ENCODE assay signal across 14 mouse cellular contexts in the genomic region with DNA sequence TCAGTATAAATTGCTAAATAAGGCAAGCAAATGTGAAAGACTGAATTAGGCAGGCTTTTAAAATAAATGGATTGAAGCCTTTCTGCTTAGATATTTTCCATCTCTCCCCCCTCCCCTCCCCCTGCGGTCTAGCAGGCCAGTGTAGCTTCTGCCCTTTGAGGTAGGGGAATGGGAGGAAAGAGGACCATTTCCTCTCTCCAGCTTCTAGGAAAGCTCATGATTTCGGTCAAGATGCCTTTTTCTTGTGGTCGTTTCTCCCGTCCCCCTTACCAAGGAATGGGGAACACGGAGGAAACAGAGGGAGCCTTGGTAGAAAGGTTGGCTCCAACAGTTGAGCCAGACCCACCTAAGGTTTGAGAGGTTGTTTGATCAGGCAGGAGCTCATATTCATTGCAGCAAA. TPM values are rescaled to one million over a fixed set of nuclear protein-coding genes. Genes with fewer than 3 reads are reported as not detected.
A peak's percentile ranks its signal among the peaks of the same experiment; 100 is the strongest.
DNase-seq lines count a peak whose midpoint lies in the region; ATAC-seq and TF ChIP-seq lines count a peak whose summit lies in the region.
"Had no signal": no experiment of that assay in that cellular context is flagged by ENCODE, and none has a peak within 500 bp of the region (broad histone marks: within the 10 kb centered on the region; RNA-seq: fewer than 3 reads in every experiment).

No protein-coding gene starts in this region.

- H3K4me3 ChIP-seq in embryonic facial prominence, embryonic 14.5 days (ENCODE audit: low read depth, low read length) = no peak overlapping the region
- peak overlapping the region; percentile 57 for H3K4me3 ChIP-seq in hindbrain, embryonic 16.5 days (ENCODE audit: low read length)
- H3K4me3 ChIP-seq: kidney, embryonic 15.5 days had no signal

- no peak for TF ChIP-seq POLR2A in brain, embryonic 14.5 days (IDR thresholded peaks at IDR 0.05; ENCODE audit: borderline replicate concordance, extremely low read depth, insufficient read depth, insufficient read length, poor library complexity, severe bottlenecking)

- no peak overlapping the region for H3K27ac ChIP-seq in embryonic facial prominence, embryonic 14.5 days (replicated peaks; ENCODE audit: low read depth, low read length)
- H3K27ac ChIP-seq in hindbrain, embryonic 16.5 days (ENCODE audit: low read depth, low read length) = peak overlapping the region; percentile 94
- H3K27ac ChIP-seq: kidney, embryonic 15.5 days had no signal

- no peak overlapping the region for H3K9ac ChIP-seq in embryonic facial prominence, embryonic 14.5 days (ENCODE audit: low read depth, low read length)
- peak overlapping the region; percentile 8 for H3K9ac ChIP-seq in hindbrain, embryonic 16.5 days (ENCODE audit: low read depth, low read length)
- H3K9ac ChIP-seq: kidney, embryonic 15.5 days had no signal

- no peak for ATAC-seq in embryonic facial prominence, embryonic 14.5 days (ENCODE audit: low read depth)
- ATAC-seq in hindbrain, embryonic 16.5 days = no peak

- no peak for TF ChIP-seq CTCF in brain, embryonic 14.5 days (IDR thresholded peaks at IDR 0.05; ENCODE audit: borderline replicate concordance, extremely low read depth, insufficient read depth, insufficient read length)

- no peaks in the 10 kb centered on the region for H3K36me3 ChIP-seq in embryonic facial prominence, embryonic 14.5 days (ENCODE audit: control insufficient read depth, insufficient read depth, low read length)
- no peaks in the 10 kb centered on the region for H3K36me3 ChIP-seq in hindbrain, embryonic 16.5 days (ENCODE audit: control insufficient read depth, insufficient read depth, low read length)
- H3K36me3 ChIP-seq: kidney, embryonic 15.5 days had no signal

- H3K4me1 ChIP-seq in embryonic facial prominence, embryonic 14.5 days (ENCODE audit: control insufficient read depth, insufficient read depth, low read length) = peaks cover 12% of the 10 kb centered on the region
- peaks cover 5% of the 10 kb centered on the region; the same call in 1 of the 2 replicates for H3K4me1 ChIP-seq in hindbrain, embryonic 16.5 days (ENCODE audit: control insufficient read depth, insufficient read depth, low read depth, low read length)

- peaks cover 99% of the 10 kb centered on the region for H3K27me3 ChIP-seq in embryonic facial prominence, embryonic 14.5 days (replicated peaks; ENCODE audit: control insufficient read depth, insufficient read depth, low read length)
- peaks cover 15% of the 10 kb centered on the region for H3K27me3 ChIP-seq in hindbrain, embryonic 16.5 days (replicated peaks; ENCODE audit: control insufficient read depth, insufficient read depth, low read length)
- H3K27me3 ChIP-seq: CH12.LX had no signal

- WGBS in embryonic facial prominence, embryonic 14.5 days = 5% methylated on average over 5 of the region's 5 CpGs
- WGBS in hindbrain, embryonic 16.5 days = 14% methylated on average over 5 of the region's 5 CpGs

- DNase-seq in brain, embryonic 14.5 days (ENCODE audit: low read depth) = peak; percentile 55
- DNase-seq in embryonic facial prominence, embryonic 14.5 days (ENCODE audit: low spot score) = no peak
- peak; percentile 40 for DNase-seq in neural tube, embryonic 10.5 days (ENCODE audit: extremely low spot score, low spot score)
- DNase-seq in spleen, postnatal 14 days (ENCODE audit: low spot score in 2 of 2) = no peak
- DNase-seq in heart, postnatal 4 days = no peak
- no peak for DNase-seq in gastrocnemius, adult 18-20 months (ENCODE audit: low spot score)
- DNase-seq: thymus, adult 18-20 months had no signal

- peak overlapping the region; percentile 8; the same call in 1 of the 2 replicates for H3K4me2 ChIP-seq in embryonic facial prominence, embryonic 14.5 days (ENCODE audit: low read depth, low read length)
- H3K4me2 ChIP-seq in hindbrain, embryonic 16.5 days (ENCODE audit: low read length) = peak overlapping the region; percentile 56
- H3K4me2 ChIP-seq: kidney, embryonic 15.5 days had no signal

- H3K9me3 ChIP-seq in embryonic facial prominence, embryonic 14.5 days (ENCODE audit: control insufficient read depth, low read length) = no peaks in the 10 kb centered on the region
- no peaks in the 10 kb centered on the region for H3K9me3 ChIP-seq in hindbrain, embryonic 16.5 days (ENCODE audit: control insufficient read depth, low read length)
- H3K9me3 ChIP-seq: kidney, embryonic 15.5 days had no signal

RNA-seq across cellular contexts. Expression of a gene that starts 2.6 kb away (rescaled TPM):
- polyA plus RNA-seq in brain, embryonic 14.5 days (2012; rRNA removed) = 51.8 and 66.8 TPM in 2 replicates
- 1.6 TPM in 2 replicates for polyA plus RNA-seq in embryonic facial prominence, embryonic 14.5 days (2014; fragmentation: Nextera tagmentation; extraction: Ambion mirVana)
- 7.3 and 7.8 TPM in 2 replicates for polyA plus RNA-seq in hindbrain, embryonic 16.5 days (2015; fragmentation: Nextera tagmentation; extraction: Ambion mirVana)
- total RNA-seq in heart, postnatal 4 days (2021) = not detected
- not detected for total RNA-seq in gastrocnemius, adult 18-20 months (2021)
- total RNA-seq: CH12.LX; neutrophil, adult 5-6 weeks had no signal
- polyA plus RNA-seq: heart, embryonic 14.5 days; kidney, embryonic 15.5 days; lung, embryonic 16.5 days; small intestine, adult 2 months had no signal

RNA-seq across cellular contexts. Expression of a gene that starts 7.2 kb away (rescaled TPM):
- polyA plus RNA-seq in brain, embryonic 14.5 days (2012; rRNA removed) = 10.4 and 18.6 TPM in 2 replicates
- polyA plus RNA-seq in embryonic facial prominence, embryonic 14.5 days (2014; fragmentation: Nextera tagmentation; extraction: Ambion mirVana) = 1.9 and 2.1 TPM in 2 replicates
- 14.9 and 15.2 TPM in 2 replicates for polyA plus RNA-seq in hindbrain, embryonic 16.5 days (2015; fragmentation: Nextera tagmentation; extraction: Ambion mirVana)
- not detected for total RNA-seq in heart, postnatal 4 days (2021)
- total RNA-seq in gastrocnemius, adult 18-20 months (2021) = not detected
- total RNA-seq: neutrophil, adult 5-6 weeks had no signal
- polyA plus RNA-seq: lung, embryonic 16.5 days; small intestine, adult 2 months had no signal

RNA-seq across cellular contexts. Expression of a gene that starts 17.7 kb away (rescaled TPM):
- 0.16 and 0.25 TPM in 2 replicates for polyA plus RNA-seq in brain, embryonic 14.5 days (2012; rRNA removed)
- polyA plus RNA-seq in embryonic facial prominence, embryonic 14.5 days (2014; fragmentation: Nextera tagmentation; extraction: Ambion mirVana) = 0.14 TPM in 1 of 2 replicates, not detected in the other
- 0.80 and 0.84 TPM in 2 replicates for polyA plus RNA-seq in hindbrain, embryonic 16.5 days (2015; fragmentation: Nextera tagmentation; extraction: Ambion mirVana)
- not detected for total RNA-seq in heart, postnatal 4 days (2021)
- not detected for total RNA-seq in gastrocnemius, adult 18-20 months (2021)
- total RNA-seq: CH12.LX; neutrophil, adult 5-6 weeks had no signal
- polyA plus RNA-seq: heart, embryonic 14.5 days; kidney, embryonic 15.5 days; lung, embryonic 16.5 days; small intestine, adult 2 months had no signal

RNA-seq across cellular contexts. Expression of a gene that starts 21.7 kb away (rescaled TPM):
- polyA plus RNA-seq in brain, embryonic 14.5 days (2012; rRNA removed) = 0.16 and 0.52 TPM in 2 replicates
- polyA plus RNA-seq in embryonic facial prominence, embryonic 14.5 days (2014; fragmentation: Nextera tagmentation; extraction: Ambion mirVana) = not detected in 2 replicates
- 1.8 and 2.1 TPM in 2 replicates for polyA plus RNA-seq in hindbrain, embryonic 16.5 days (2015; fragmentation: Nextera tagmentation; extraction: Ambion mirVana)
- total RNA-seq in heart, postnatal 4 days (2021) = not detected
- not detected for total RNA-seq in gastrocnemius, adult 18-20 months (2021)
- total RNA-seq: CH12.LX; neutrophil, adult 5-6 weeks had no signal
- polyA plus RNA-seq: heart, embryonic 14.5 days; lung, embryonic 16.5 days; small intestine, adult 2 months had no signal

Comparison
In these comparisons a context has a peak if more than half of its experiments do, and no peak if none do; other contexts are left out.
1. DNase-seq: peak in brain, embryonic 14.5 days (single experiment) and neural tube, embryonic 10.5 days (single experiment); none in embryonic facial prominence, embryonic 14.5 days (single experiment), spleen, postnatal 14 days (0 of 2), heart, postnatal 4 days (single experiment) and gastrocnemius, adult 18-20 months (single experiment).